Mouse (Mus musculus) spleen, postnatal 4 days (tissue): Measurements from ENCODE around the gene Gulp1.

Experiments
- DNase-seq, 2 experiments: peaks; one replicate each; pipeline ENCODE4 v3.0.0; 2022; ENCODE audit warnings: low spot score in 2 of 2

Gulp1 gene

GRCm38 (mm10) chr1:44720785-44721410 lies 169.6 kb downstream of the Gulp1 start:
- DNase-seq: no peak

DNA sequence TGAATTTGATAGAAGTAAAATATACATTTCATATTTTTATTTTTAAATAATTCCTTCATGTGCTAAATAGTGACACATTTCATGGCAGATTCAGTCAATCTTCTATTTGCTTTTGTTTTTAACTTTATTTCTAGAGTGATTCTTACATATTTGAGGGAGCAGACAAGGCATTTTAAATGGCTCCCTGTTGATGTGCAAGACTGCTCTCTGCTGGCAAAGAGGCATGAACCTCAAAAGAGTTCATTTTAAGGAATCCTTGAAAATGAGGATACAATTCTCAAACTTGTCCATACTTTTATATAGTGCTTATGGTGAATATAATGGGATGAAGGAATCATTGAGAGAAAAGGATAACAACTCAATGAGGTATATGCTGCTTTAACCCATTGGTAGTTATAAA lies 189.9 kb downstream of the Gulp1 start:
- DNase-seq: no peak

DNA sequence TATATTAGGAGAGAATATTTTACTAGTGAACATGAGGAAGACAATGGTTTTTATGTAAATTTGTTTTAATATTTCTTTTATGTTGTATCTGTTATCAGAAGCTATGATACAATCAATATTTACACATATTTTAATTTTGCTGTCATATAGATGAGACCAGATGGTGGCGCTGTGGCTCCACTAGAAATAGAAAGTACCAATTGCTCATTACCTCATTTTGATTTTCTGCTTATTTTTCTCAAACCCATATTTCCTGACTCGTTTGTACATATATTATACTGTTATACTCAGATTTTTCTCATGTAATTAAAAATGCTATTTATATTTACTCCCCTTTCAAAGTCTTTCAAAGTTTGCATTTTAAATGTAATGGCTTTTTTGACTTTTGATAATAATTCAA lies 194.4 kb downstream of the Gulp1 start:
- no peak for DNase-seq

- no peak for DNase-seq
Measured at GRCm38 (mm10) chr1:44750731-44751730, 199.7 kb downstream of the Gulp1 start.

GRCm38 (mm10) chr1:44778251-44778650 lies 226.9 kb downstream of the Gulp1 start:
- no peak for DNase-seq

DNA sequence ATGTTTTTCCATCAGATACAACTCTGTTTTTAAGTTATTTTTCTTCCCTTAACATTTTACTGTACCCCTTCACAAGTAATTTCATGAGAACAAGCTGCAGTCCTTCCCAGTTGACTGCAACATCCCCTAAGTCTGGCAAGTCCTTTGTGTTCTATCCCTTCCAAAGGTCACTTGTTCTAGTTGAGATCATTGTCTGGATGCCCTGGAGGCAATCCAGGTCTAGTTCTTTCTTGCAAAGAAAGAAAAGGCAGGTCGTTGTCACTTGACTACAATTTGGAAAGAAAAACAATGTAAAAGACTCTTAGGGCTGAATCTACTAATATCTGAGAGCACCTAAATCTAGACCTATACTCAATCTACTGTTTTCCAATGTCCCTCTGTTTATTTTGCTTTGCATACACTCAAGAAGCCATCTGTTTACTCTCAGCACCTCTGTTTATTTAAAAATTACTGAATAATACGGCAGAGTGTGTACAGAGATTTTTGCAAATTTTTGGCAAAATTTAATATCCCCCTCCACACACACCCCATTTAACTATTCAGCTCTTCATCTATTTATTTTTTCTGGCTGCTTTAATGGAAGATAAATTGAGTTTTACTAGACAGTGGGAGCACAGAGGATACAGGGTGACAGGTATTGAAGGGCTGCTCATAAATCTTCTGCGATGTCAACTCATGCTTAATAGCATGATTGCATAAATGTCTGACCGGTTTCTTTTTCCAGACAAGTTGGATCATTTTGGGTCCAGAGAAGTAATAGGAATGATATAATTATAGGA lies 252.5 kb downstream of the Gulp1 start:
- no peak for DNase-seq

- DNase-seq: no peak
Measured at GRCm38 (mm10) chr1:44806368-44806767, 255.1 kb downstream of the Gulp1 start.

DNA sequence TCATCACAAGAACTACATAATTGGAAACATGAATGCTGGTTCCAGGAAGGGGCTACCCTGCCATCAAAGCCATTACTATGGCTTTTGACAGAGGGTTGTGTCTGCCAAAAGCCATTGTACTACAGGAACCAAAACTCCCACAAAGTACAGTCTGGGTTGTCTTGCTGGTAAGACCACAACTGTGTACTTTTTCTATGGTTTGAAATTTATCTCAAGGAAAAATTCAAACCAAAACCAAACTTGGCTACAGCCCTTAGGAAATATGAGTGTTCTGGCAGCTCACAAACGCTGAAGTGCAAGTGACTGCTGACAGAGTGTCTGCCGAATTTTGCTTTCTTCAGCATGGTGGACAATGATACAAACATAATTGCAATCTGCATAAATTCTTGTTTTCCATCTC lies 259.0 kb downstream of the Gulp1 start:
- DNase-seq: no peak

GRCm38 (mm10) chr1:44833934-44834333 lies 282.6 kb downstream of the Gulp1 start:
- no peak for DNase-seq
